Mouse (Mus musculus) hindbrain, embryonic 11.5 days (tissue): ENCODE data around the gene Pitx2. TPM values are rescaled to one million over a fixed set of nuclear protein-coding genes. Genes with fewer than 3 reads are reported as not detected.

ENCODE experiments used
- ATAC-seq: fragments of 200-750 bp; cut with Nextera tagmentation; 2 replicates; pipeline ENCODE4 v1.8.0; 2017; ENCODE audit warnings: mild to moderate bottlenecking, moderate TSS enrichment, moderate library complexity; ENCODE audit not compliant: low FRiP score
- DNase-seq: peaks from one replicate; pipeline ENCODE4 v3.0.0-alpha.2; 2015; ENCODE audit warnings: low spot score
- H3K27ac ChIP-seq: fragments of 300-500 bp; sonication (generic); 2 replicates; pipeline ENCODE4 v1.5.1; 2014; ENCODE audit warnings: mild to moderate bottlenecking, low read depth, low read length
- H3K27me3 ChIP-seq: fragments of 300-500 bp; sonication (generic); 2 replicates; pipeline ENCODE4 v1.6.1; 2014; ENCODE audit warnings: mild to moderate bottlenecking, low read length, moderate library complexity, mixed read lengths; ENCODE audit not compliant: control insufficient read depth, insufficient read depth
- H3K36me3 ChIP-seq: fragments of 300-500 bp; sonication (generic); 2 replicates; pipeline ENCODE4 v1.6.1; 2014; ENCODE audit warnings: mild to moderate bottlenecking, low read length, moderate library complexity, mixed read lengths; ENCODE audit not compliant: control insufficient read depth, insufficient read depth
- H3K4me1 ChIP-seq: fragments of 300-500 bp; sonication (generic); replicated peaks from 2 replicates; pipeline ENCODE4 v1.6.1; 2014; ENCODE audit warnings: low read length, mixed read lengths; ENCODE audit not compliant: control insufficient read depth, insufficient read depth
- H3K4me2 ChIP-seq: fragments of 300-500 bp; sonication (generic); replicated peaks from 2 replicates; pipeline ENCODE4 v1.6.1; 2014; ENCODE audit warnings: mild to moderate bottlenecking, low read depth, low read length
- H3K4me3 ChIP-seq: fragments of 300-500 bp; sonication (generic); 2 replicates; pipeline ENCODE4 v1.5.1; 2014; ENCODE audit warnings: low read depth, low read length
- H3K9ac ChIP-seq: fragments of 300-500 bp; sonication (generic); 2 replicates; pipeline ENCODE4 v1.6.1; 2014; ENCODE audit warnings: low read depth, low read length
- H3K9me3 ChIP-seq: fragments of 300-500 bp; sonication (generic); 2 replicates; pipeline ENCODE4 v1.6.1; 2016; ENCODE audit warnings: low read length; ENCODE audit not compliant: control insufficient read depth
- WGBS: fragments of 180-500 bp; shearing (Covaris S2); extraction: QIAGEN DNeasy Blood & Tissue Kit; methylation state at CpG from one replicate; pipeline ENCODE4 v1.1.7; 2014; 5-methylcytosine and 5-hydroxymethylcytosine counted together
- polyA plus RNA-seq: library from polyadenylated mRNA; unstranded; fragments of >200 nt; fragmentation: Nextera tagmentation; extraction: Ambion mirVana; gene quantifications from 2 replicates; pipeline ENCODE4 v1.2.1, GENCODE M21; 2014

Gene Pitx2
- polyA plus RNA-seq, 1 experiment from 2014 or later, result 2.9 TPM

- Histone ChIP-seq H3K36me3 (no peaks in the 10 kb centered on the region), H3K27ac (no peak overlapping the region), H3K4me2 (no peak overlapping the region), H3K4me1 (no peaks in the 10 kb centered on the region), H3K9ac (no peak overlapping the region), H3K4me3 (no peak overlapping the region), H3K27me3 (peaks cover 83% of the 10 kb centered on the region), H3K9me3 (no peaks in the 10 kb centered on the region)
- DNase-seq, result peak; percentile 65
- no peak for ATAC-seq
- WGBS, result 0% methylated on average over 26 of the region's 26 CpGs
These were observed 24.5 kb downstream of the Pitx2 start for GRCm38 (mm10) chr3:129223964-129224805.

GRCm38 (mm10) chr3:129224806-129225576 lies 25.3 kb downstream of the Pitx2 start:
- Histone ChIP-seq H3K9me3 (no peaks in the 10 kb centered on the region), H3K9ac (no peak overlapping the region), H3K4me1 (no peaks in the 10 kb centered on the region), H3K27me3 (peaks cover 77% of the 10 kb centered on the region), H3K4me3 (no peak overlapping the region), H3K4me2 (no peak overlapping the region), H3K27ac (no peak overlapping the region), H3K36me3 (no peaks in the 10 kb centered on the region)
- no peak for ATAC-seq
- WGBS, result under 1% methylated on average over 40 of the region's 40 CpGs
- peak; percentile 54 for DNase-seq

DNA sequence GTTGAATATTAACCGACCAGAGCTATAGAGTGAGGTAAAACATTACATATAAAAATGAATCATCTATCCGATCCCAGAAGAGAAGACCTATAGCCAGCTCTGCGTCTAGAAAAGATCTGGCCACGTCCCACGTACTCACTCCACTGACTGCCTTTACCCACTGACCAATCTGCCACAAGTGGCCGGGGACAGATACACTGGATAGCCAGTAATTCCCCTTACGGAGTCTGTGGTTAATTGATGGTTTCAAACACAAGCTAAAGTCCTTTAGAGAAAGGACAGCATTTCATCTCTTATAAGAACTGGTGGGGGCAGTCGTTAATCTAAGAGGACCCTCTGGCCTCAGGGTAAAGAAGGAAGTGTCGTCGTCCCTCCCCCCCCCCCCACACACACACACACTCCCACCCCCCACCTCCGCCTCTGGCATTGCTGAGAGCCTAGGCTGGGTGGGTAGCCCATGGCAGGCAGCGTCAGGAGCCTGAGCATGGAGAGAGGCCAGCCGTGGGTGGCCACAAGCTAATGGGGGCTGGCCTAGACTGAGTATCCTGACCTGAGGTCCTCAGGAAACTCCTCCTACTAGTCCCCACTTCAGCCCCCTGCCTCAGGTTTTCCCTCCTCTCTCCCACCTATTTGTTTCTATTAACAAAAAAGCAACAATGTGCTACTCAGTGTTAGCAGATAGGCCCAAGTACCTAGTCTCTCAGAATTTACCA lies 26.1 kb downstream of the Pitx2 start:
- H3K4me3 ChIP-seq, result no peak overlapping the region
- WGBS, result 2% methylated on average over 13 of the region's 13 CpGs
- no peaks in the 10 kb centered on the region for H3K4me1 ChIP-seq
- H3K36me3 ChIP-seq, result no peaks in the 10 kb centered on the region
- peaks cover 72% of the 10 kb centered on the region for H3K27me3 ChIP-seq
- ATAC-seq, result no peak
- DNase-seq, result peak; percentile 31
- no peak overlapping the region for H3K27ac ChIP-seq
- no peak overlapping the region for H3K4me2 ChIP-seq
- H3K9me3 ChIP-seq, result no peaks in the 10 kb centered on the region
- no peak overlapping the region for H3K9ac ChIP-seq

GRCm38 (mm10) chr3:129226681-129227080 lies 27.0 kb downstream of the Pitx2 start:
- H3K27ac ChIP-seq, result no peak overlapping the region
- H3K9ac ChIP-seq, result no peak overlapping the region
- WGBS, result 1% methylated on average over 6 of the region's 6 CpGs
- no peak overlapping the region for H3K4me2 ChIP-seq
- no peak for ATAC-seq
- peaks cover 64% of the 10 kb centered on the region for H3K27me3 ChIP-seq
- H3K36me3 ChIP-seq, result no peaks in the 10 kb centered on the region
- DNase-seq, result peak; percentile 39
- H3K4me1 ChIP-seq, result no peaks in the 10 kb centered on the region
- no peak overlapping the region for H3K4me3 ChIP-seq
- no peaks in the 10 kb centered on the region for H3K9me3 ChIP-seq

- Histone ChIP-seq H3K36me3 (no peaks in the 10 kb centered on the region), H3K27me3 (peaks cover 58% of the 10 kb centered on the region), H3K4me1 (no peaks in the 10 kb centered on the region), H3K4me2 (no peak overlapping the region), H3K9ac (no peak overlapping the region), H3K27ac (no peak overlapping the region), H3K4me3 (no peak overlapping the region), H3K9me3 (no peaks in the 10 kb centered on the region)
- ATAC-seq, result no peak
- no peak for DNase-seq
- 5% methylated on average over 5 of the region's 5 CpGs for WGBS
These were observed 27.7 kb downstream of the Pitx2 start for GRCm38 (mm10) chr3:129227331-129227730.

DNA sequence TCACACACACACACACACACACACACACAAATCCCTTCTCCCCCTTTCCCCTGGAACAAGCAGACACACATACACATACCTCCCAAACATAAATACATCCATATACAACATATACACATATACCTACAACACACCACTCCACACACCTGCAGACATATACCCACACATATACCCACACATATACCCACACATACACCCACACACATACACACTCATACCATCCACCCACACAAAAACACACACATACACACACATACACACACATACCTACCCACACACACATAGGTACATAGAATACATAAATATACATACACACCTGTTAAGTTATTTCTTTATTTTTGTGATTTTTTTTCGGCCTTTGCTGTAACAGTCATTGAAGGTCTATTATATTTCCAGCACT lies 38.3 kb downstream of the Pitx2 start:
- Histone ChIP-seq H3K9ac (no peak overlapping the region), H3K9me3 (no peaks in the 10 kb centered on the region), H3K4me1 (no peaks in the 10 kb centered on the region), H3K36me3 (no peaks in the 10 kb centered on the region), H3K4me2 (no peak overlapping the region), H3K4me3 (no peak overlapping the region), H3K27me3 (0 out of 2 replicates have a peak, but pooled peaks cover 2% of the 10 kb centered on the region), H3K27ac (no peak overlapping the region)
- no peak for ATAC-seq
- WGBS, result 77% methylated on average over 1 of the region's 1 CpGs
- DNase-seq, result no peak

DNA sequence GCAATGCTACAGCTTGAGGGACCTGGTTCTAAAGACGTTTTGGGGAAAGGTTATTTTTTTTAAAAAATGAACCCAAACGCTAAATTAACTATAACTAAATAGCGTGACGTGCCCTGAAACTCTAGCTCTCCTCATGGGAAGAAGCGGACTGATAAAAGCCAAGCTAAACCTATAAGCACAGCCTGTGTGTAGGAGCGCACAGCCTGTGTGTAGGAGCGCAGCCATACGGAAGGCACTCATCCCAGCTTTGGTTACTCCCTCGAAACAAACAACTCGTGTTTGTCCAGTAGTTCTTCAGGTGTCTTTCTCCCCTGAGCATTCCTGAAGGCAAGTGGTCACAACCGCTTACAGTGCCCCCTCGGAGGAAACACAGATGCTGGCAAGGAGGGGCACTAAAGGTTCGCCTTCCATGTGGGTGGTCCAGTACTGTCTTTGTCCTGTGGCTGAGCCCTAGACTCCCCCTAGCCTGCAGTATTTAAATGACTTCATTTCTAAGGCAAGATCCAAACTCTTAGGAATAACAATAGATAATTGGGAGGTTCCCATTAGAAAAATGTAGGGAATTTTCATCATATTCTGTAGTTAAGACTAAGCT lies 39.1 kb downstream of the Pitx2 start:
- no peak overlapping the region for H3K9ac ChIP-seq
- no peak overlapping the region for H3K27ac ChIP-seq
- H3K4me1 ChIP-seq, result no peaks in the 10 kb centered on the region
- DNase-seq (peak; percentile 17), ATAC-seq (no peak)
- H3K9me3 ChIP-seq, result no peaks in the 10 kb centered on the region
- no peak overlapping the region for H3K4me3 ChIP-seq
- H3K36me3 ChIP-seq, result no peaks in the 10 kb centered on the region
- 0 out of 2 replicates have a peak, but pooled peaks cover 2% of the 10 kb centered on the region for H3K27me3 ChIP-seq
- H3K4me2 ChIP-seq, result no peak overlapping the region
- WGBS, result 33% methylated on average over 13 of the region's 13 CpGs

DNA sequence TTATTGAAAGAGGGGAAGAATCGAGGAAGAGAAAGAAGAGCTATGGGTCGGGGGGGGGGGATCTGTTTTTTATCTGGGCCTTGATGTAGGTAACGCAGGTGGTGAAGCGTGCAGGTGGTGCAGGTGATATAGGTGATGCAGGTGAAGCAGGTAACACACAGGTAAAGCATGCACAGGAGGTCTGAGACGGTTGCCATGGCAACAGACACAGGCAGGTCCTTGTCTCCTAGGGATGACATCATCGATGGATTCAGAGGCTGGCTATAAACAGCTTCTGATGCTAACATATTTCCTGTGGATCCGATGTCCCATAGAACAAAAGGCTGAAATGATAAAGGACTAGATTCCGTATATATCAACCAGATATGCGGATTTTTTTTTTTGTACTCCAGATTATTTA lies 51.3 kb downstream of the Pitx2 start:
- DNase-seq (no peak), ATAC-seq (no peak)
- Histone ChIP-seq H3K9ac (no peak overlapping the region), H3K4me2 (no peak overlapping the region), H3K4me1 (no peaks in the 10 kb centered on the region), H3K9me3 (no peaks in the 10 kb centered on the region), H3K36me3 (no peaks in the 10 kb centered on the region), H3K27me3 (no peaks in the 10 kb centered on the region), H3K4me3 (no peak overlapping the region), H3K27ac (no peak overlapping the region)
- WGBS, result 86% methylated on average over 9 of the region's 9 CpGs
